8 mouse cellular contexts compared by ENCODE assay signal in the genomic region with DNA sequence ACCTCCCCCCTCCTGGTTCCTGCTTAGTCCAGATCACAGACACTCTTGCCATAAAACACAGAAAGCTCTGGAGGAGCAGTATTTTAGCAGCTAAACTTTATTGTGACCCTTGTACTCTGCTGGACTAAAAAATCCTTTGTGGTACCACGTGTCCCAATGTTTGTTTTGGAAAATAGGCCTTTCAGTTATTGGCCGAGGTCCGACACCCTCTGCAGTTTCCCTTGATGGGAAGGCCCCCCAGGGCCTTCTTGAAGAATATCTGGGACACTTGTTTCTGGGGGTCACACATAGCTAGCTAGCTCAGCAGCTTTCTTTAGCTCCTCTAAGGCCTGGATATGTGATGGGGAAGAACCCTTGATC. TPM values are rescaled to one million over a fixed set of nuclear protein-coding genes. Genes with fewer than 3 reads are reported as not detected.
DNase-seq lines count a peak whose midpoint lies in the region; ATAC-seq and TF ChIP-seq lines count a peak whose summit lies in the region.

No protein-coding gene starts in this region.

- peaks cover 8% of the 10 kb centered on the region for H3K4me1 ChIP-seq in heart, adult 2 months (ENCODE audit: control insufficient read depth, insufficient read depth, low read length)
- peaks cover 6% of the 10 kb centered on the region; the same call in 1 of the 2 replicates for H3K4me1 ChIP-seq in embryonic fibroblast, embryonic 13.5 days (ENCODE audit: control insufficient read depth, insufficient read depth, low read length)
- H3K4me1 ChIP-seq in intestine, embryonic 15.5 days (replicated peaks), result peaks cover 8% of the 10 kb centered on the region
- peaks cover 12% of the 10 kb centered on the region; the same call in 1 of the 2 replicates for H3K4me1 ChIP-seq in midbrain, embryonic 12.5 days

- no peak for ATAC-seq in intestine, embryonic 15.5 days
- ATAC-seq in midbrain, embryonic 12.5 days (ENCODE audit: low FRiP score, low read depth), result peak; percentile 1; the same call in 1 of the 2 replicates
- no peak for ATAC-seq in erythroblast, adult 5-6 weeks (replicated peaks; ENCODE audit: low FRiP score, poor library complexity, severe bottlenecking)

- H3K9me3 ChIP-seq in intestine, embryonic 15.5 days, result no peaks in the 10 kb centered on the region
- H3K9me3 ChIP-seq in midbrain, embryonic 12.5 days, result no peaks in the 10 kb centered on the region

- H3K4me3 ChIP-seq in heart, adult 2 months, result peak overlapping the region; percentile 66
- H3K4me3 ChIP-seq in embryonic fibroblast, embryonic 13.5 days (ENCODE audit: insufficient read depth, low read length), result peak overlapping the region; percentile 76
- peak overlapping the region; percentile 64 for H3K4me3 ChIP-seq in intestine, embryonic 15.5 days (replicated peaks)
- peak overlapping the region; percentile 57 for H3K4me3 ChIP-seq in midbrain, embryonic 12.5 days

- no peak for TF ChIP-seq POLR2A in heart, adult 2 months (IDR thresholded peaks at IDR 0.05; ENCODE audit: insufficient read depth, low read depth, low read length)
- no peak for TF ChIP-seq POLR2A in embryonic fibroblast, embryonic 13.5 days (IDR thresholded peaks at IDR 0.05; ENCODE audit: low read depth, low read length)

- H3K79me2 ChIP-seq in heart, adult 2 months (replicated peaks; ENCODE audit: control insufficient read depth, insufficient read depth, low read length), result no peaks in the 10 kb centered on the region

- H3K27me3 ChIP-seq in heart, adult 2 months (ENCODE audit: control insufficient read depth, insufficient read depth, low read length), result no peaks in the 10 kb centered on the region
- no peaks in the 10 kb centered on the region for H3K27me3 ChIP-seq in intestine, embryonic 15.5 days (replicated peaks)
- peaks cover 35% of the 10 kb centered on the region for H3K27me3 ChIP-seq in midbrain, embryonic 12.5 days

- TF ChIP-seq EP300 in heart, adult 2 months (IDR thresholded peaks at IDR 0.05; ENCODE audit: insufficient read depth, low read depth, low read length), result 0 out of 2 replicates have a peak, but pooled peaks have one; percentile 1

- peak in 1 of 2 experiments; percentile 24 for DNase-seq in heart, adult 2 months
- DNase-seq in heart, postnatal 36 days, result no peak
- no peak for DNase-seq in spleen, postnatal 36 days (ENCODE audit: low spot score in 2 of 2)
- no peak for DNase-seq in B cell, adult 2 months

- intact Hi-C loops in heart, adult 2 months (cut with DNase I), result loop anchor here (5.0 kb wide), 1 partner anchor 50 kb away; no protein-coding TSS in a partner anchor
- intact Hi-C loops in heart, postnatal 36 days (cut with DNase I), result no loop called here

- H3K9ac ChIP-seq in heart, adult 2 months (ENCODE audit: low read depth, low read length), result no peak overlapping the region
- peak overlapping the region; percentile 69 for H3K9ac ChIP-seq in intestine, embryonic 15.5 days
- H3K9ac ChIP-seq in midbrain, embryonic 12.5 days (replicated peaks), result no peak overlapping the region

- no peaks in the 10 kb centered on the region for H3K36me3 ChIP-seq in heart, adult 2 months (ENCODE audit: control insufficient read depth, insufficient read depth, low read length)
- H3K36me3 ChIP-seq in intestine, embryonic 15.5 days, result no peaks in the 10 kb centered on the region
- H3K36me3 ChIP-seq in midbrain, embryonic 12.5 days, result 0 out of 2 replicates have a peak, but pooled peaks cover 3% of the 10 kb centered on the region

- 47% methylated on average over 3 of the region's 3 CpGs for WGBS in heart, adult 2 months
- 47% methylated on average over 3 of the region's 3 CpGs for WGBS in intestine, embryonic 15.5 days
- 40% methylated on average over 3 of the region's 3 CpGs for WGBS in midbrain, embryonic 12.5 days

- H3K4me2 ChIP-seq in intestine, embryonic 15.5 days (replicated peaks), result peak overlapping the region; percentile 96
- peak overlapping the region; percentile 84 for H3K4me2 ChIP-seq in midbrain, embryonic 12.5 days (replicated peaks)

- no peak for TF ChIP-seq CTCF in heart, adult 2 months (IDR thresholded peaks at IDR 0.05)
- TF ChIP-seq CTCF in embryonic fibroblast, embryonic 13.5 days (IDR thresholded peaks at IDR 0.05; ENCODE audit: borderline replicate concordance, insufficient read depth, low read length), result no peak

- peak overlapping the region; percentile 73 for H3K27ac ChIP-seq in heart, adult 2 months
- H3K27ac ChIP-seq in embryonic fibroblast, embryonic 13.5 days (ENCODE audit: insufficient read depth, low read length), result no peak overlapping the region
- H3K27ac ChIP-seq in intestine, embryonic 15.5 days, result no peak overlapping the region
- no peak overlapping the region for H3K27ac ChIP-seq in midbrain, embryonic 12.5 days (replicated peaks)

RNA-seq across cellular contexts. Expression of a gene that starts 1.5 kb away (rescaled TPM):
- total RNA-seq in heart, adult 2 months (2021), result 1 to 10 TPM; 3.0 to 3.1 TPM
- polyA plus RNA-seq in heart, adult 2 months (2012; rRNA removed), result 5.9 and 9.0 TPM in 2 replicates
- total RNA-seq in heart, postnatal 36 days (2021), result 1 to 10 TPM; 3.3 to 4.1 TPM
- polyA plus RNA-seq in embryonic fibroblast, embryonic 13.5 days (2011; ENCODE audit: insufficient read length, low read depth, missing spikeins), result 11.9 and 17.0 TPM in 2 replicates
- polyA plus RNA-seq in intestine, embryonic 15.5 days (2015; fragmentation: Nextera tagmentation; extraction: Ambion mirVana), result 48.3 and 54.9 TPM in 2 replicates
- 40.6 and 43.3 TPM in 2 replicates for polyA plus RNA-seq in midbrain, embryonic 12.5 days (2016; fragmentation: Nextera tagmentation; extraction: Ambion mirVana)
- total RNA-seq in erythroblast, adult 5-6 weeks (2015; ENCODE audit: low replicate concordance), result not detected in 2 replicates
- total RNA-seq in erythroblast, adult 5-6 weeks (2017; ENCODE audit: low replicate concordance), result not detected in 2 replicates

RNA-seq across cellular contexts. Expression of a gene that starts 28.5 kb away (rescaled TPM):
- total RNA-seq in heart, adult 2 months (2021), result 100 to 1,000 TPM in 1 of 2 experiments, 10 to 100 TPM in 1; 81.2 to 104 TPM
- 90.4 and 143 TPM in 2 replicates for polyA plus RNA-seq in heart, adult 2 months (2012; rRNA removed)
- total RNA-seq in heart, postnatal 36 days (2021), result 100 to 1,000 TPM in 1 of 2 experiments, 10 to 100 TPM in 1; 98.2 to 103 TPM
- polyA plus RNA-seq in embryonic fibroblast, embryonic 13.5 days (2011; ENCODE audit: insufficient read length, low read depth, missing spikeins), result 100 and 115 TPM in 2 replicates
- polyA plus RNA-seq in intestine, embryonic 15.5 days (2015; fragmentation: Nextera tagmentation; extraction: Ambion mirVana), result 143 and 174 TPM in 2 replicates
- 222 and 240 TPM in 2 replicates for polyA plus RNA-seq in midbrain, embryonic 12.5 days (2016; fragmentation: Nextera tagmentation; extraction: Ambion mirVana)
- total RNA-seq in erythroblast, adult 5-6 weeks (2015; ENCODE audit: low replicate concordance), result 6.0 and 9.8 TPM in 2 replicates
- total RNA-seq in erythroblast, adult 5-6 weeks (2017; ENCODE audit: low replicate concordance), result 7.9 and 14.8 TPM in 2 replicates
